Mouse (Mus musculus): ENCODE data around the gene Tmem214.

The Tmem214 gene

GRCm38 (mm10) chr5:30867712-30868111, at the start of gene Tmem214:
Gene Tmem214 (plus strand): TSS chr5:30868012.
- DNase-seq = no peak

- DNase-seq = no peak
Measured at GRCm38 (mm10) chr5:30818758-30819309, 49.0 kb upstream of the Tmem214 start.

- DNase-seq = peak; percentile 58
Measured at GRCm38 (mm10) chr5:30822689-30823088, 45.1 kb upstream of the Tmem214 start.

GRCm38 (mm10) chr5:30823091-30823490, 44.7 kb upstream of the Tmem214 start:
- no peak for DNase-seq

GRCm38 (mm10) chr5:30824124-30824988, 43.5 kb upstream of the Tmem214 start:
- no peak for DNase-seq

GRCm38 (mm10) chr5:30825166-30825565, 42.6 kb upstream of the Tmem214 start:
- no peak for DNase-seq

GRCm38 (mm10) chr5:30825821-30826220, 42.0 kb upstream of the Tmem214 start:
- DNase-seq = no peak

- no peak for DNase-seq
Measured at GRCm38 (mm10) chr5:30833416-30833815, 34.4 kb upstream of the Tmem214 start.

- DNase-seq = peak; percentile 39
Measured at GRCm38 (mm10) chr5:30839731-30840130, 28.1 kb upstream of the Tmem214 start.

GRCm38 (mm10) chr5:30841896-30842295, 25.9 kb upstream of the Tmem214 start:
- DNase-seq = no peak

- peak; percentile 85 for DNase-seq
Measured at GRCm38 (mm10) chr5:30849891-30850555, 17.8 kb upstream of the Tmem214 start.

GRCm38 (mm10) chr5:30850556-30850925, 17.3 kb upstream of the Tmem214 start:
- DNase-seq = no peak

GRCm38 (mm10) chr5:30853522-30853921, 14.3 kb upstream of the Tmem214 start:
- no peak for DNase-seq

GRCm38 (mm10) chr5:30855674-30856073, 12.1 kb upstream of the Tmem214 start:
- peak; percentile 66 for DNase-seq

- no peak for DNase-seq
Measured at GRCm38 (mm10) chr5:30856124-30856523, 11.7 kb upstream of the Tmem214 start.

- no peak for DNase-seq
Measured at GRCm38 (mm10) chr5:30863852-30864251, 4.0 kb upstream of the Tmem214 start.

GRCm38 (mm10) chr5:30864322-30864721, 3.5 kb upstream of the Tmem214 start:
- DNase-seq = no peak

GRCm38 (mm10) chr5:30866871-30867270, 941 bp upstream of the Tmem214 start:
- peak; percentile 33 for DNase-seq

- DNase-seq = no peak
Measured at GRCm38 (mm10) chr5:30868981-30869380, 1.2 kb downstream of the Tmem214 start.

GRCm38 (mm10) chr5:30869405-30870130, 1.8 kb downstream of the Tmem214 start:
- DNase-seq = peak; percentile 94

GRCm38 (mm10) chr5:30870131-30870406, 2.3 kb downstream of the Tmem214 start:
- DNase-seq = no peak

GRCm38 (mm10) chr5:30872574-30872973, 4.8 kb downstream of the Tmem214 start:
- DNase-seq = no peak

GRCm38 (mm10) chr5:30874365-30874764, 6.6 kb downstream of the Tmem214 start:
- no peak for DNase-seq

All from lung, postnatal 36 days (tissue).